Mouse (Mus musculus) cortical plate, adult 2 months (tissue): ENCODE measurements at regions not wholly inside any gene's neighbourhood (a gene's known extent, or its start where the extent isn't known, plus 50 kb on each side); places are given as distances from the start of the nearest gene placed in this dataset.

Source experiments
- CTCF ChIP-seq: fragments of 200-500 bp; IDR thresholded peaks from 2 replicates; pipeline ENCODE4 v1.5.1; 2011; ENCODE audit warnings: mild to moderate bottlenecking, control low read depth, low read length; ENCODE audit not compliant: insufficient read depth; ENCODE audit errors: extremely low read depth
- POLR2A ChIP-seq: fragments of 200-500 bp; IDR thresholded peaks from 2 replicates; pipeline ENCODE4 v1.6.1; 2011; ENCODE audit warnings: mild to moderate bottlenecking, low read length, control low read depth; ENCODE audit not compliant: insufficient read depth; ENCODE audit errors: extremely low read depth

DNA sequence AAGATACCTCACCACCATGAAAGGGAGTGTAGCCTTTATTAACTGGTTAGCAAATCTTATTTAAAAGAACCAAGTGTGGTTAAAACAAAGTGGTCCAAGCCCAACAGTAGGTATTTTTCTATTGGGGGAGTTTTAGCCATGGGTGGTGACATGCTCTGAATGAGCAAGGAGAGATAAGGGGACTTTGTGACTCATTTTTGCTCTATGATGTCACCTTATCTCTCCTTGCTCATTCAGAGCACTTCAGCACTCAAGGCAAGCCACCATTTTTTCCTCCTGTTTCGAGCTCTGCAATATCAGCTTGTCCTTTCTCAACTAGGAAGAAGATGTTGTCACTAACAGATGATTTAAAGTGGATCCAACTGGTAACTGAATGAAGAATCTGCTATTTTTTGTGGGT, 78.9 kb upstream of the Cxadr start:
- no peak for TF ChIP-seq CTCF
- TF ChIP-seq POLR2A, result no peak
